Mouse (Mus musculus) testis, adult 2 months (tissue): ENCODE measurements around the gene Psat1. TPM values are rescaled to one million over a fixed set of nuclear protein-coding genes. Genes with fewer than 3 reads are reported as not detected.

Experiments
- H3K27ac ChIP-seq: fragments of 200-500 bp; 2 replicates; pipeline ENCODE4 v1.5.1; 2012; ENCODE audit warnings: low read depth, low read length; ENCODE audit not compliant: control insufficient read depth, insufficient read depth
- H3K27me3 ChIP-seq: fragments of 200-500 bp; 2 replicates; pipeline ENCODE4 v1.6.1; 2012; ENCODE audit warnings: mild to moderate bottlenecking, low read length, moderate library complexity; ENCODE audit not compliant: control insufficient read depth, insufficient read depth
- H3K36me3 ChIP-seq: fragments of 200-500 bp; 2 replicates; pipeline ENCODE4 v1.6.1; 2012; ENCODE audit warnings: mild to moderate bottlenecking, low read length; ENCODE audit not compliant: control insufficient read depth, insufficient read depth
- H3K4me1 ChIP-seq: fragments of 200-500 bp; 2 replicates; pipeline ENCODE4 v1.6.1; 2012; ENCODE audit warnings: low read length; ENCODE audit not compliant: control insufficient read depth, insufficient read depth
- H3K4me3 ChIP-seq: fragments of 200-500 bp; 2 replicates; pipeline ENCODE4 v1.5.1; 2012; ENCODE audit warnings: low read depth, mild to moderate bottlenecking, low read length, moderate library complexity, mixed read lengths; ENCODE audit not compliant: control insufficient read depth
- CTCF ChIP-seq: fragments of 200-500 bp; IDR thresholded peaks from 2 replicates; pipeline ENCODE4 v1.5.1; 2012; ENCODE audit warnings: low read depth, mild to moderate bottlenecking, inconsistent platforms, low read length, moderate library complexity; ENCODE audit not compliant: control insufficient read depth, insufficient read depth, insufficient replicate concordance
- POLR2A ChIP-seq: fragments of 200-500 bp; IDR thresholded peaks from 2 replicates; pipeline ENCODE4 v1.6.1; 2012; ENCODE audit warnings: low read depth, mild to moderate bottlenecking, inconsistent platforms, low read length, moderate library complexity; ENCODE audit not compliant: control insufficient read depth
- polyA plus RNA-seq: library from polyadenylated mRNA; depleted of rRNA; stranded (reverse); fragments of >200 nt; gene quantifications from 2 replicates; pipeline ENCODE4 v1.2.3, GENCODE M21; 2012; rRNA removed

Psat1 gene
- 11.5 and 13.5 TPM in 2 replicates for polyA plus RNA-seq

- no peak within 1 kb of the TSS for H3K4me3 ChIP-seq
- H3K4me1 ChIP-seq: peaks cover 8% of the 10 kb centered on the region
- no peak within 1 kb of the TSS for H3K27ac ChIP-seq
- no peaks in the 10 kb centered on the region for H3K36me3 ChIP-seq
- TF ChIP-seq CTCF (no peak), POLR2A (no peak)
- no peaks in the 10 kb centered on the region for H3K27me3 ChIP-seq
Measured at GRCm38 (mm10) chr19:15947237-15947636, at the start of gene Psat1. Gene Psat1, minus strand, starts transcription at chr19:15947337.

- Histone ChIP-seq H3K27ac (no peak overlapping the region), H3K4me1 (no peaks in the 10 kb centered on the region)
Measured at GRCm38 (mm10) chr19:15990102-15990501, 43.0 kb upstream of the Psat1 start.

GRCm38 (mm10) chr19:15985172-15985713 is 38.1 kb upstream of the Psat1 start:
- H3K27ac ChIP-seq: 0 out of 2 replicates have a peak overlapping the region, but pooled peaks have one; percentile 2
- H3K27me3 ChIP-seq: no peaks in the 10 kb centered on the region
- no peaks in the 10 kb centered on the region for H3K4me1 ChIP-seq
- no peaks in the 10 kb centered on the region for H3K36me3 ChIP-seq
- TF ChIP-seq POLR2A (no peak), CTCF (no peak)
- peak overlapping the region; percentile 91 for H3K4me3 ChIP-seq

More at GRCm38 (mm10) chr19:15990102-15990501, 43.0 kb upstream of the Psat1 start:
- TF ChIP-seq POLR2A (no peak), CTCF (no peak)
- H3K27me3 ChIP-seq: no peaks in the 10 kb centered on the region
- H3K4me3 ChIP-seq: no peak overlapping the region
- H3K36me3 ChIP-seq: no peaks in the 10 kb centered on the region

- TF ChIP-seq CTCF (peak; percentile 15; the same call in 1 of the 2 replicates), POLR2A (peak; percentile 83)
- no peaks in the 10 kb centered on the region for H3K4me1 ChIP-seq
- H3K4me3 ChIP-seq: peak within 1 kb of the TSS; percentile 91
- H3K27me3 ChIP-seq: no peaks in the 10 kb centered on the region
- H3K27ac ChIP-seq: peak within 1 kb of the TSS; percentile 73
- no peaks in the 10 kb centered on the region for H3K36me3 ChIP-seq
Measured at GRCm38 (mm10) chr19:15984449-15985171, 37.5 kb upstream of the Psat1 start, which contains the start of gene Cep78. Gene Cep78, minus strand, starts transcription at chr19:15984989.

GRCm38 (mm10) chr19:15983739-15984344 is 36.7 kb upstream of the Psat1 start:
- Histone ChIP-seq H3K4me3 (peak overlapping the region; percentile 91; the same call in 1 of the 2 replicates), H3K27ac (no peak overlapping the region), H3K27me3 (no peaks in the 10 kb centered on the region), H3K36me3 (peaks cover under 1% of the 10 kb centered on the region; the same call in 1 of the 2 replicates), H3K4me1 (no peaks in the 10 kb centered on the region)
- TF ChIP-seq POLR2A: no peak
- no peak for TF ChIP-seq CTCF

- no peak overlapping the region for H3K4me3 ChIP-seq
- H3K27ac ChIP-seq: no peak overlapping the region
- peaks cover 2% of the 10 kb centered on the region for H3K36me3 ChIP-seq
- no peaks in the 10 kb centered on the region; the same call in 1 of the 2 replicates for H3K4me1 ChIP-seq
- TF ChIP-seq POLR2A (no peak), CTCF (no peak)
- H3K27me3 ChIP-seq: no peaks in the 10 kb centered on the region
Measured at GRCm38 (mm10) chr19:15982926-15983738, 36.0 kb upstream of the Psat1 start.
